Mouse (Mus musculus) liver, embryonic 12.5 days (tissue): ENCODE data around the gene A4gnt. TPM values are rescaled to one million over a fixed set of nuclear protein-coding genes. Genes with fewer than 3 reads are reported as not detected.

ENCODE experiments used
- polyA plus RNA-seq: library from polyadenylated mRNA; unstranded; fragments of >200 nt; fragmentation: Nextera tagmentation; extraction: Ambion mirVana; gene quantifications from 2 replicates; pipeline ENCODE4 v1.2.1, GENCODE M21; 2016

A4gnt gene
- polyA plus RNA-seq, 1 experiment from 2014 or later: not detected

Other genes with a start within 250 kb of the A4gnt start
- gene Mras, start 175.1 kb upstream of the A4gnt start, polyA plus RNA-seq: 3.1 and 5.2 TPM in 2 replicates
- gene Nme9, start 161.0 kb upstream of the A4gnt start, polyA plus RNA-seq: not detected in 2 replicates
- 14.5 and 15.1 TPM in 2 replicates for gene Armc8, start 43.6 kb upstream of the A4gnt start, polyA plus RNA-seq
- gene Dbr1, start 36.7 kb upstream of the A4gnt start, polyA plus RNA-seq: 26.8 and 31.4 TPM in 2 replicates
- gene Dzip1l, start 17.0 kb downstream of the A4gnt start, polyA plus RNA-seq: 2.9 and 3.1 TPM in 2 replicates
- gene Cldn18, start 104.8 kb downstream of the A4gnt start, polyA plus RNA-seq: 0.12 TPM in 1 of 2 replicates, not detected in the other